Mouse (Mus musculus) thymus, postnatal 0 days (tissue): ENCODE results near the gene Sbds. TPM values are rescaled to one million over a fixed set of nuclear protein-coding genes. Genes with fewer than 3 reads are reported as not detected.

Source experiments
- DNase-seq: peaks from one replicate; pipeline ENCODE4 v3.0.0-alpha.2; 2015; ENCODE audit warnings: low spot score
- polyA plus RNA-seq: library from polyadenylated mRNA; unstranded; fragments of >200 nt; fragmentation: Nextera tagmentation; extraction: Ambion mirVana; gene quantifications from 2 replicates; pipeline ENCODE4 v1.2.1, GENCODE M21; 2015

Gene Sbds
- polyA plus RNA-seq, 1 experiment from 2014 or later: 91.6 TPM

DNA sequence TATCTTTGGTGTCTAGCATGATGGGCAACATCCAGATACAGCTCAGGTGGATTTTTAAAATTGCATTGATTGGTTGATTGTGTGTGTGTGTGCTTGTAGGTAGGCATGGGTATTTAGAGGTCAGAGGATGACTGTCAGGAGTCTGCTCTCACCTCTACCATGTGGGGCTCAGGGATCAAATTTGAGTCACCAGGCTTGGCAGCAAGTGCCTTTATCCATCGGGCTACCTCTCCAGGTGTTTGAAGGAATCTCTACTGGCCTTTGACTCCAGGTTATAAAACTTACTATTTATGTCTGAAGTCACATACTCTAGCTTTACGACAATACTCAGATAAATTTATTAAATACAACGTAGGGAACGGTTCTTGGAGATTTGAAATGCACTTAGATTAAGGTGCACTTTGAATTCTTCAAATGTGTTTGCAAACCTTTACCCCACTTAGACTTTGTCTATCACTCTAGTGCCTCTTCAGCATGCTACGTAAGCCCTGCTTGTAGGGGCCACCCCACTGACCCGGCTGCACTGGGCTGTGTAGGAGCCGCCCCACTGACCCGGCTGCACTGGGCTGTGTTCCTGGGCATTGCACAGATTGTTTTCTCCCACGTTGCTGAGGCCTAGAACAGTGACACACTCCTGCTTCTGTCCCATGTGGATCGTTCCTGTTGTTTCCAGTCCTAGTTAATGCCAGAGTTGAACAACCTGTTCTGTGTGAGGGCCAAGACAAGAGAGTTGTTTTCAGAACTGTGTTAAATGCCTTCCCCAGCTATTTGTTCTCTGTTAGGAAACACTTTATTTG, 54.9 kb downstream of the Sbds start:
- no peak for DNase-seq

- DNase-seq: no peak
These were observed 57.3 kb downstream of the Sbds start for GRCm38 (mm10) chr5:130197981-130198380.

- no peak for DNase-seq
These were observed 57.9 kb downstream of the Sbds start for GRCm38 (mm10) chr5:130197454-130197853.

GRCm38 (mm10) chr5:130196307-130196706, 59.0 kb downstream of the Sbds start:
- peak; percentile 10 for DNase-seq

Other genes starting within 250 kb of the Sbds start
- gene Asl, start 226.3 kb downstream of the Sbds start, polyA plus RNA-seq: 32.2 and 37.8 TPM in 2 replicates
- 49.7 and 50.4 TPM in 2 replicates for gene Crcp, start 226.2 kb downstream of the Sbds start, polyA plus RNA-seq
- gene Tpst1, start 182.2 kb downstream of the Sbds start, polyA plus RNA-seq: 25.7 and 27.0 TPM in 2 replicates
- 4.2 TPM in 2 replicates for gene Kctd7, start 110.7 kb downstream of the Sbds start, polyA plus RNA-seq
- 20.7 and 20.8 TPM in 2 replicates for gene Rabgef1, start 83.7 kb downstream of the Sbds start, polyA plus RNA-seq
- gene Tmem248, start 38.4 kb downstream of the Sbds start, polyA plus RNA-seq: 27.8 and 39.5 TPM in 2 replicates
- gene Tyw1, start 89 bp upstream of the Sbds start, polyA plus RNA-seq: 24.3 and 25.2 TPM in 2 replicates
- 0.13 TPM in 1 of 2 replicates, not detected in the other for gene Caln1, start 113.9 kb upstream of the Sbds start, polyA plus RNA-seq
- gene A330070K13Rik, start 129.1 kb upstream of the Sbds start, polyA plus RNA-seq: not detected in 2 replicates